Mouse (Mus musculus): Measurements from ENCODE around the gene Inha.

DNA sequence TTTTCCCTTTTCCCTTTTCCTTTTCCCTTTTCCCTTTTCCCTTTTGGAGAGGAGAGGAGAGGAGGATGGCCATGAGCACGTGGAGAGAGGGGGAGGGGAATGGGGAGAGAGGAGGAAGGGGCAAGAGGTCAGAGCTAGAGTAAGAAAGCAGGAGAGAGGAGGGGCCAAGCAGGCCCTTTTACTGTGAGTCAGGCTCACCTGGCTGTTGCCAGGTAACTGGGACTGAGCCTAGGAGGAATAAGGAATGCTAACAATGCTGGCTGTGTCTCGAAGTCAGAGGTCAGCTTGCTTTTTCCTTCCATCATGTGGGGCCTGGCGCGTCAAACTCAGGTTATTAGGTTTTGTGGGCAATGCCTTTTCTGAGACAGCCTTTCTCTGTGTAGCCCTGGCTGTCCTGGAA is 11.1 kb downstream of the Inha start:
- no peak for TF ChIP-seq CHD2 (IDR thresholded peaks at IDR 0.05; ENCODE audit: low read depth, low read length)
- no peak for TF ChIP-seq ZC3H11A (IDR thresholded peaks at IDR 0.05; ENCODE audit: borderline replicate concordance, low read depth, low read length)
- TF ChIP-seq MAFK (IDR thresholded peaks at IDR 0.05; ENCODE audit: insufficient read depth, low read depth, low read length): no peak
- no peak for TF ChIP-seq HCFC1 (IDR thresholded peaks at IDR 0.05; ENCODE audit: borderline replicate concordance, insufficient read depth, low read length)

All from ES-E14 (cell line).